Mouse (Mus musculus) testis, adult 2 months (tissue): ENCODE data around the gene Psen2. TPM values are rescaled to one million over a fixed set of nuclear protein-coding genes. Genes with fewer than 3 reads are reported as not detected.

Source experiments
- H3K27ac ChIP-seq: fragments of 200-500 bp; 2 replicates; pipeline ENCODE4 v1.5.1; 2012; ENCODE audit warnings: low read depth, low read length; ENCODE audit not compliant: control insufficient read depth, insufficient read depth
- H3K27me3 ChIP-seq: fragments of 200-500 bp; 2 replicates; pipeline ENCODE4 v1.6.1; 2012; ENCODE audit warnings: mild to moderate bottlenecking, low read length, moderate library complexity; ENCODE audit not compliant: control insufficient read depth, insufficient read depth
- H3K36me3 ChIP-seq: fragments of 200-500 bp; 2 replicates; pipeline ENCODE4 v1.6.1; 2012; ENCODE audit warnings: mild to moderate bottlenecking, low read length; ENCODE audit not compliant: control insufficient read depth, insufficient read depth
- H3K4me1 ChIP-seq: fragments of 200-500 bp; 2 replicates; pipeline ENCODE4 v1.6.1; 2012; ENCODE audit warnings: low read length; ENCODE audit not compliant: control insufficient read depth, insufficient read depth
- H3K4me3 ChIP-seq: fragments of 200-500 bp; 2 replicates; pipeline ENCODE4 v1.5.1; 2012; ENCODE audit warnings: low read depth, mild to moderate bottlenecking, low read length, moderate library complexity, mixed read lengths; ENCODE audit not compliant: control insufficient read depth
- CTCF ChIP-seq: fragments of 200-500 bp; IDR thresholded peaks from 2 replicates; pipeline ENCODE4 v1.5.1; 2012; ENCODE audit warnings: low read depth, mild to moderate bottlenecking, inconsistent platforms, low read length, moderate library complexity; ENCODE audit not compliant: control insufficient read depth, insufficient read depth, insufficient replicate concordance
- POLR2A ChIP-seq: fragments of 200-500 bp; IDR thresholded peaks from 2 replicates; pipeline ENCODE4 v1.6.1; 2012; ENCODE audit warnings: low read depth, mild to moderate bottlenecking, inconsistent platforms, low read length, moderate library complexity; ENCODE audit not compliant: control insufficient read depth
- polyA plus RNA-seq: library from polyadenylated mRNA; depleted of rRNA; stranded (reverse); fragments of >200 nt; gene quantifications from 2 replicates; pipeline ENCODE4 v1.2.3, GENCODE M21; 2012

Psen2 gene
- polyA plus RNA-seq, 1 experiment = 8.8 TPM

- peaks cover 3% of the 10 kb centered on the region for H3K4me1 ChIP-seq
- H3K27ac ChIP-seq = no peak overlapping the region
- no peak overlapping the region for H3K4me3 ChIP-seq
- TF ChIP-seq POLR2A (no peak), CTCF (no peak)
- no peaks in the 10 kb centered on the region for H3K27me3 ChIP-seq
- no peaks in the 10 kb centered on the region for H3K36me3 ChIP-seq
Measured at GRCm38 (mm10) chr1:180212911-180213310, 50.3 kb downstream of the Psen2 start.

- Histone ChIP-seq H3K36me3 (no peaks in the 10 kb centered on the region), H3K4me3 (no peak overlapping the region), H3K4me1 (peaks cover 3% of the 10 kb centered on the region), H3K27me3 (no peaks in the 10 kb centered on the region), H3K27ac (peak overlapping the region; percentile 11; the same call in 1 of the 2 replicates)
- TF ChIP-seq POLR2A = no peak
- no peak for TF ChIP-seq CTCF
Measured at GRCm38 (mm10) chr1:180210781-180211271, 52.4 kb downstream of the Psen2 start.

- Histone ChIP-seq H3K36me3 (no peaks in the 10 kb centered on the region), H3K27ac (peak overlapping the region; percentile 68; the same call in 1 of the 2 replicates)
Measured at GRCm38 (mm10) chr1:180210031-180210432, 53.2 kb downstream of the Psen2 start.

GRCm38 (mm10) chr1:180208370-180208769, 54.9 kb downstream of the Psen2 start:
- TF ChIP-seq POLR2A = no peak
- TF ChIP-seq CTCF = no peak
- Histone ChIP-seq H3K27me3 (no peaks in the 10 kb centered on the region), H3K4me1 (peaks cover 3% of the 10 kb centered on the region), H3K36me3 (no peaks in the 10 kb centered on the region), H3K27ac (no peak overlapping the region), H3K4me3 (no peak overlapping the region)

More at GRCm38 (mm10) chr1:180210031-180210432, 53.2 kb downstream of the Psen2 start:
- peaks cover 3% of the 10 kb centered on the region for H3K4me1 ChIP-seq
- H3K27me3 ChIP-seq = no peaks in the 10 kb centered on the region
- TF ChIP-seq CTCF (no peak), POLR2A (no peak)
- no peak overlapping the region for H3K4me3 ChIP-seq

- Histone ChIP-seq H3K4me3 (no peak overlapping the region), H3K36me3 (no peaks in the 10 kb centered on the region)
- TF ChIP-seq POLR2A (no peak), CTCF (no peak)
Measured at GRCm38 (mm10) chr1:180200722-180201121, 62.5 kb downstream of the Psen2 start.

GRCm38 (mm10) chr1:180199715-180200050, 63.6 kb downstream of the Psen2 start:
- TF ChIP-seq CTCF (no peak), POLR2A (no peak)
- H3K27me3 ChIP-seq = no peaks in the 10 kb centered on the region

More at GRCm38 (mm10) chr1:180200722-180201121, 62.5 kb downstream of the Psen2 start:
- Histone ChIP-seq H3K27ac (no peak overlapping the region), H3K4me1 (peaks cover 6% of the 10 kb centered on the region), H3K27me3 (no peaks in the 10 kb centered on the region)

GRCm38 (mm10) chr1:180198959-180199714, 64.1 kb downstream of the Psen2 start, which contains the start of gene Coq8a:
Gene Coq8a, minus strand, starts transcription at chr1:180199602.
- no peak within 1 kb of the TSS for H3K4me3 ChIP-seq
- H3K4me1 ChIP-seq = peaks cover 11% of the 10 kb centered on the region
- H3K36me3 ChIP-seq = no peaks in the 10 kb centered on the region
- TF ChIP-seq CTCF = no peak
- no peak for TF ChIP-seq POLR2A
- no peak within 1 kb of the TSS for H3K27ac ChIP-seq
- H3K27me3 ChIP-seq = no peaks in the 10 kb centered on the region

More at GRCm38 (mm10) chr1:180199715-180200050, 63.6 kb downstream of the Psen2 start:
- Histone ChIP-seq H3K27ac (no peak overlapping the region), H3K36me3 (no peaks in the 10 kb centered on the region), H3K4me3 (no peak overlapping the region), H3K4me1 (peaks cover 11% of the 10 kb centered on the region)
